In the genomic region with DNA sequence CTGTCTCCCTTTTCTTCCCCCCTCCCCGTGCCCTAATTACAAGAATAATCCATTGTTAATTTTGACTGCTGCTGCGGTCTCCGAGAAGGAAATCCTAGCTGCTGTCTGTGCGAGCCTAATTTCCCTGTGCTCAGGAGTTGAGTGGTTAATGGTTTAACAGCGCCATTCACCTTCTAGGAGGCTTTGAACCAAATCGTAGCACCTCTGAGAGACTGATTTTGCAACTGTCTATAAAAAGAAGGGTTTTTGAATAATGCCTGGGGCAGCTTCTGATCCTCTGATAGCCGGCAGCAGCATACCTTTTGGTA, we compare ENCODE assay signal across 9 mouse cellular contexts.
DNase-seq lines count a peak whose midpoint lies in the region; ATAC-seq and TF ChIP-seq lines count a peak whose summit lies in the region.
"Had no signal": no experiment of that assay in that cellular context is flagged by ENCODE, and none has a peak within 500 bp of the region (broad histone marks: within the 10 kb centered on the region; RNA-seq: fewer than 3 reads in every experiment).

No protein-coding gene starts in this region.

- peak; percentile 63 for DNase-seq in brain, embryonic 14.5 days (ENCODE audit: low read depth)
- DNase-seq in forebrain, embryonic 14.5 days (ENCODE audit: low spot score) = peak; percentile 44
- DNase-seq in layer of hippocampus, postnatal 36 days = no peak
- no peak for DNase-seq in gastrocnemius, postnatal 14 days

- peak overlapping the region; percentile 28; the same call in 1 of the 2 replicates for H3K4me2 ChIP-seq in forebrain, embryonic 14.5 days (ENCODE audit: low read length)
- H3K4me2 ChIP-seq in kidney, embryonic 15.5 days = peak overlapping the region; percentile 30
- peak overlapping the region; percentile 51 for H3K4me2 ChIP-seq in neural tube, embryonic 15.5 days

- no peak for TF ChIP-seq CTCF in brain, embryonic 14.5 days (IDR thresholded peaks at IDR 0.05; ENCODE audit: borderline replicate concordance, extremely low read depth, insufficient read depth, insufficient read length)

- ATAC-seq in forebrain, embryonic 14.5 days = no peak
- ATAC-seq in kidney, embryonic 15.5 days (replicated peaks; ENCODE audit: low FRiP score) = 0 out of 2 replicates have a peak, but pooled peaks have one; percentile 31
- no peak for ATAC-seq in neural tube, embryonic 15.5 days (ENCODE audit: low FRiP score)
- no peak for ATAC-seq in CD4-positive, CD25-positive, alpha-beta regulatory T cell, adult 4 months

- H3K36me3 ChIP-seq in forebrain, embryonic 14.5 days (ENCODE audit: control insufficient read depth, insufficient read depth, low read length) = no peaks in the 10 kb centered on the region
- no peaks in the 10 kb centered on the region for H3K36me3 ChIP-seq in kidney, embryonic 15.5 days
- no peaks in the 10 kb centered on the region for H3K36me3 ChIP-seq in neural tube, embryonic 15.5 days
- H3K36me3 ChIP-seq: limb, embryonic 13.5 days had no signal

- 4% methylated on average over 7 of the region's 7 CpGs for WGBS in forebrain, embryonic 14.5 days
- 2% methylated on average over 7 of the region's 7 CpGs for WGBS in kidney, embryonic 15.5 days
- WGBS in neural tube, embryonic 15.5 days = 4% methylated on average over 7 of the region's 7 CpGs

- H3K4me1 ChIP-seq in forebrain, embryonic 14.5 days (ENCODE audit: control insufficient read depth, insufficient read depth, low read length) = 0 out of 2 replicates have a peak, but pooled peaks cover 2% of the 10 kb centered on the region
- H3K4me1 ChIP-seq in kidney, embryonic 15.5 days = peaks cover 10% of the 10 kb centered on the region
- H3K4me1 ChIP-seq in neural tube, embryonic 15.5 days = peaks cover 7% of the 10 kb centered on the region
- H3K4me1 ChIP-seq: limb, embryonic 13.5 days had no signal

- peak overlapping the region; percentile 6 for H3K9ac ChIP-seq in forebrain, embryonic 14.5 days (ENCODE audit: low read length)
- H3K9ac ChIP-seq in kidney, embryonic 15.5 days = no peak overlapping the region
- H3K9ac ChIP-seq in neural tube, embryonic 15.5 days (replicated peaks) = 0 out of 2 replicates have a peak overlapping the region, but pooled peaks have one; percentile 10
- H3K9ac ChIP-seq: limb, embryonic 13.5 days had no signal

- H3K27me3 ChIP-seq in forebrain, embryonic 14.5 days (replicated peaks; ENCODE audit: control insufficient read depth, insufficient read depth, low read length) = 0 out of 2 replicates have a peak, but pooled peaks cover 3% of the 10 kb centered on the region
- H3K27me3 ChIP-seq in kidney, embryonic 15.5 days = 0 out of 2 replicates have a peak, but pooled peaks cover 4% of the 10 kb centered on the region
- no peaks in the 10 kb centered on the region for H3K27me3 ChIP-seq in neural tube, embryonic 15.5 days (replicated peaks)

- no peak for TF ChIP-seq POLR2A in brain, embryonic 14.5 days (IDR thresholded peaks at IDR 0.05; ENCODE audit: borderline replicate concordance, extremely low read depth, insufficient read depth, insufficient read length, poor library complexity, severe bottlenecking)

- intact Hi-C loops in gastrocnemius, postnatal 14 days (cut with DNase I; ENCODE audit: low total_unique reads) = no loop called here

- no peak overlapping the region for H3K27ac ChIP-seq in forebrain, embryonic 14.5 days (ENCODE audit: low read depth, low read length)
- H3K27ac ChIP-seq in kidney, embryonic 15.5 days = no peak overlapping the region
- H3K27ac ChIP-seq in neural tube, embryonic 15.5 days (replicated peaks) = no peak overlapping the region
- H3K27ac ChIP-seq: layer of hippocampus, adult 2 months; limb, embryonic 13.5 days had no signal

- no peak overlapping the region for H3K4me3 ChIP-seq in forebrain, embryonic 14.5 days (ENCODE audit: low read depth, low read length)
- H3K4me3 ChIP-seq in kidney, embryonic 15.5 days (replicated peaks) = no peak overlapping the region
- H3K4me3 ChIP-seq in neural tube, embryonic 15.5 days (replicated peaks) = peak overlapping the region; percentile 16; the same call in 1 of the 2 replicates

- no peaks in the 10 kb centered on the region for H3K9me3 ChIP-seq in forebrain, embryonic 14.5 days (replicated peaks; ENCODE audit: control insufficient read depth, low read length)
- H3K9me3 ChIP-seq in kidney, embryonic 15.5 days (replicated peaks) = no peaks in the 10 kb centered on the region
- no peaks in the 10 kb centered on the region for H3K9me3 ChIP-seq in neural tube, embryonic 15.5 days (replicated peaks)
- H3K9me3 ChIP-seq: limb, embryonic 13.5 days had no signal

Comparison
In these comparisons a context has a peak if more than half of its experiments do, and no peak if none do; other contexts are left out.
1. DNase-seq: peak in brain, embryonic 14.5 days (single experiment) and forebrain, embryonic 14.5 days (single experiment); none in layer of hippocampus, postnatal 36 days (0 of 2) and gastrocnemius, postnatal 14 days (single experiment).
2. Peak in every context shown above with its lines, with median percentiles within 50 percentile points of each other: H3K4me2 ChIP-seq.